Comparison of ENCODE assay signal across 17 mouse cellular contexts in genomic region chr6:148572201-148572600, GRCm38 (mm10).
"Had no signal": no experiment of that assay in that cellular context is flagged by ENCODE, and none has a peak within 500 bp of the region (broad histone marks: within the 10 kb centered on the region; RNA-seq: fewer than 3 reads in every experiment).

No protein-coding gene starts in this region.

- H3K36me3 ChIP-seq: liver, embryonic 12.5 days; liver, embryonic 15.5 days; lung, embryonic 15.5 days; midbrain, embryonic 10.5 days; midbrain, embryonic 15.5 days; neural tube, embryonic 12.5 days; neural tube, embryonic 15.5 days; stomach, embryonic 15.5 days had no signal

- ATAC-seq: midbrain, embryonic 15.5 days had no signal

- H3K4me3 ChIP-seq: liver, embryonic 12.5 days; liver, embryonic 15.5 days; lung, embryonic 15.5 days; megakaryocyte, embryonic 14.5 days; midbrain, embryonic 10.5 days; midbrain, embryonic 15.5 days; neural tube, embryonic 12.5 days; neural tube, embryonic 15.5 days; stomach, embryonic 15.5 days had no signal

- H3K9ac ChIP-seq: liver, embryonic 12.5 days; liver, embryonic 15.5 days; lung, embryonic 15.5 days; midbrain, embryonic 15.5 days; neural tube, embryonic 12.5 days; neural tube, embryonic 15.5 days; stomach, embryonic 15.5 days had no signal

- H3K4me2 ChIP-seq: liver, embryonic 12.5 days; liver, embryonic 15.5 days; lung, embryonic 15.5 days; midbrain, embryonic 15.5 days; neural tube, embryonic 12.5 days; neural tube, embryonic 15.5 days; stomach, embryonic 15.5 days had no signal

- DNase-seq: kidney, adult 18-20 months; kidney, adult 9 months; kidney, postnatal 14 days; kidney, postnatal 4 days; lung, adult 18-20 months; retina, postnatal 1 day; spleen, adult 18-20 months; thymus, postnatal 36 days had no signal

- H3K27me3 ChIP-seq: liver, embryonic 12.5 days; liver, embryonic 15.5 days; lung, embryonic 15.5 days; megakaryocyte, embryonic 14.5 days; midbrain, embryonic 15.5 days; neural tube, embryonic 12.5 days; neural tube, embryonic 15.5 days; stomach, embryonic 15.5 days had no signal

- H3K27ac ChIP-seq: liver, embryonic 12.5 days; liver, embryonic 15.5 days; lung, embryonic 15.5 days; midbrain, embryonic 10.5 days; midbrain, embryonic 15.5 days; neural tube, embryonic 12.5 days; neural tube, embryonic 15.5 days; stomach, embryonic 15.5 days had no signal

- H3K4me1 ChIP-seq: lung, embryonic 15.5 days; megakaryocyte, embryonic 14.5 days; midbrain, embryonic 10.5 days; midbrain, embryonic 15.5 days; neural tube, embryonic 12.5 days; neural tube, embryonic 15.5 days; stomach, embryonic 15.5 days had no signal

- H3K9me3 ChIP-seq: liver, embryonic 12.5 days; liver, embryonic 15.5 days; lung, embryonic 15.5 days; midbrain, embryonic 10.5 days; midbrain, embryonic 15.5 days; neural tube, embryonic 12.5 days; neural tube, embryonic 15.5 days; stomach, embryonic 15.5 days had no signal
